Mouse (Mus musculus) cerebellum, postnatal 25 days (tissue): ENCODE measurements around the gene Acot3.
"Not testable (repeated sequence)": the region's sequence is repeated elsewhere in the genome, so short reads cannot be mapped to it uniquely, and the experiment has no call there.

ENCODE experiments used
- DNase-seq, 2 experiments: peaks; one replicate each; pipeline ENCODE4 v3.0.0; 2021; ENCODE audit warnings: mixed read lengths in 2 of 2

The Acot3 gene

GRCm38 (mm10) chr12:84051937-84052474 lies at the start of gene Acot3:
Acot3 (plus strand) TSS chr12:84052144.
- no peak for DNase-seq

GRCm38 (mm10) chr12:84003866-84004265 lies 48.1 kb upstream of the Acot3 start:
- DNase-seq, result no peak

- DNase-seq, result no peak
Measured at GRCm38 (mm10) chr12:84008251-84008650, 43.7 kb upstream of the Acot3 start.

- DNase-seq, result no peak
Measured at GRCm38 (mm10) chr12:84008729-84009128, 43.2 kb upstream of the Acot3 start.

- peak; percentile 56 to 71 for DNase-seq
Measured at GRCm38 (mm10) chr12:84009171-84009965, 42.6 kb upstream of the Acot3 start, which contains the start of gene Acot1. Acot1 (plus strand) TSS chr12:84009490.

- no peak for DNase-seq
Measured at GRCm38 (mm10) chr12:84010201-84010600, 41.7 kb upstream of the Acot3 start.

GRCm38 (mm10) chr12:84011251-84012040 lies 40.5 kb upstream of the Acot3 start:
- DNase-seq, result peak; percentile 74 to 87

- DNase-seq, result no peak
Measured at GRCm38 (mm10) chr12:84013130-84013529, 38.8 kb upstream of the Acot3 start.

- DNase-seq, result no peak
Measured at GRCm38 (mm10) chr12:84013701-84014100, 38.2 kb upstream of the Acot3 start.

GRCm38 (mm10) chr12:84020528-84020927 lies 31.4 kb upstream of the Acot3 start:
- not testable (repeated sequence) for DNase-seq

GRCm38 (mm10) chr12:84022266-84022665 lies 29.7 kb upstream of the Acot3 start:
- not testable (repeated sequence) for DNase-seq

GRCm38 (mm10) chr12:84023052-84023745 lies 28.7 kb upstream of the Acot3 start:
- DNase-seq, result no peak

GRCm38 (mm10) chr12:84025888-84026287 lies 26.1 kb upstream of the Acot3 start:
- no peak for DNase-seq

GRCm38 (mm10) chr12:84028328-84028727 lies 23.6 kb upstream of the Acot3 start:
- DNase-seq, result not testable (repeated sequence)

- DNase-seq, result not testable (repeated sequence)
Measured at GRCm38 (mm10) chr12:84029043-84029442, 22.9 kb upstream of the Acot3 start.

- peak; percentile 80 to 88 for DNase-seq
Measured at GRCm38 (mm10) chr12:84030659-84031332, 21.1 kb upstream of the Acot3 start.

- DNase-seq, result no peak
Measured at GRCm38 (mm10) chr12:84032854-84033253, 19.1 kb upstream of the Acot3 start.

- DNase-seq, result not testable (repeated sequence)
Measured at GRCm38 (mm10) chr12:84033302-84033701, 18.6 kb upstream of the Acot3 start.

GRCm38 (mm10) chr12:84034108-84034507 lies 17.8 kb upstream of the Acot3 start:
- no peak for DNase-seq

- not testable (repeated sequence) for DNase-seq
Measured at GRCm38 (mm10) chr12:84038241-84038640, 13.7 kb upstream of the Acot3 start, which contains the start of gene Acot4. Acot4 (plus strand) TSS chr12:84038379.

- peak; percentile 60 to 65 for DNase-seq
Measured at GRCm38 (mm10) chr12:84038691-84039111, 13.2 kb upstream of the Acot3 start, which contains the start of gene Gm49366. Gm49366 (plus strand) TSS chr12:84038935.

GRCm38 (mm10) chr12:84042248-84042647 lies 9.7 kb upstream of the Acot3 start:
- DNase-seq, result no peak
